Mouse (Mus musculus): ENCODE results near the gene Pole4. TPM values are rescaled to one million over a fixed set of nuclear protein-coding genes. Genes with fewer than 3 reads are reported as not detected.
"Not testable (repeated sequence)": the region's sequence is repeated elsewhere in the genome, so short reads cannot be mapped to it uniquely, and the experiment has no call there.

Pole4 gene
- total RNA-seq, 1 experiment from 2014 or later: 47.4 TPM

- ATAC-seq (replicated peaks in 1 of 2; ENCODE audit: insufficient read depth in 1 of 2, low FRiP score in 2 of 2, low TSS enrichment in 1 of 2, low read depth in 1 of 2, poor library complexity in 2 of 2, severe bottlenecking in 2 of 2): no peak
Measured at GRCm38 (mm10) chr6:82666480-82666879, 38.7 kb downstream of the Pole4 start.

- ATAC-seq (replicated peaks in 1 of 2; ENCODE audit: insufficient read depth in 1 of 2, low FRiP score in 2 of 2, low TSS enrichment in 1 of 2, low read depth in 1 of 2, poor library complexity in 2 of 2, severe bottlenecking in 2 of 2): no peak
Measured at GRCm38 (mm10) chr6:82653169-82653525, 52.0 kb downstream of the Pole4 start.

GRCm38 (mm10) chr6:82652521-82653168 lies 52.5 kb downstream of the Pole4 start:
- peak; percentile 94 to 95 for ATAC-seq (replicated peaks in 1 of 2; ENCODE audit: insufficient read depth in 1 of 2, low FRiP score in 2 of 2, low TSS enrichment in 1 of 2, low read depth in 1 of 2, poor library complexity in 2 of 2, severe bottlenecking in 2 of 2)

DNA sequence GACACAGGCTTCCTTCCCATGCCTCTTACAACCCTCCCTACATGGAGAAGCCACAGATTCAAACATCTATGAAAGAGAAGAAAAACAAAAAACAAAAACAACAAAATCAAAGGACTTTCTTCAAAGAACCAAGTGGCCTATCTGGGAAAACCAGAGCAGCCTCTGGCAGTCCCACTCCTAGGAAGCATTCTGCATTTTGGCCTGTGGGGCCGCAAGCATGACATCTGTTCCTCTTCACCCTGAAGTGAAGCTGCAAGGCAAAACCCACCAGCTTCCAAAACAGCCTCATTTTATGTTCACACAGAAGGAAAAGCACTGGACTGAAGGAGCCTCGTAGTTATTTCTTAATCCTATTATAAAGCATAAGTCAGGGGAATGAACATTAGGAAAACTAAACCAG lies 56.1 kb downstream of the Pole4 start:
- ATAC-seq (replicated peaks in 1 of 2; ENCODE audit: insufficient read depth in 1 of 2, low FRiP score in 2 of 2, low TSS enrichment in 1 of 2, low read depth in 1 of 2, poor library complexity in 2 of 2, severe bottlenecking in 2 of 2): no peak

DNA sequence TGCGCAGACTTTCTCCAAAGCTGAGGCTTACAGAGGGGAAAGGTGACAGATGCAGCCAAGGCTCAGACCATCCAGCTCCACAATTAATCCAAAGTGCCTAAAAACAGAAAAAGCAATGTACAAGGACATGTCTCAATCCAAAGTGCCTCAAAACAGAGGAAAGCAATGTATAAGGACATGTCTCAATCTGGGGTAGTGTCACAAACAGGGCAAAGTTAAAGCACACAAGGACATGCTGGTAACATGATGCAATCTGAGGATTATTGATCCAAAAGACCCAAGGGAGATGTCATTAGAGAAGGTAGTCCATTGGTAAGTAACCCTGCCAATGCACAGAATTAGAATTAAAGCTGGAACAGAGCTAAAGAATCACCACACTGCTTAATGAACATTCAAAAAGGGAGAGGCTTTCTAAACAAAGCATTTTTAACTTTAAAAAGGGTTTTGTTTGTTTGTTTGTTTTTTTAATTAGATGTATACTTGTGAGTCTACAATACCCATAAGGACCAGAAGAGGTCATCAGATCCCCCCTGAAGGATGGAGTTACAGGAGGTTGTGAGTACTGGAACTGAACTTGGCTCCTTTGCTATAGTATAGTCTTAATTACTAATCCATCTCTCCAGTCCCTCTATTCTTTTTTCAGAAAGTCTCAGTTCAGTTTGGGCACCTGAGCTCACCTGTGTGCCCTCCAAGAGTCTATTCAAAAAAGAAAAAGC lies 57.1 kb downstream of the Pole4 start:
- ATAC-seq (replicated peaks in 1 of 2; ENCODE audit: insufficient read depth in 1 of 2, low FRiP score in 2 of 2, low TSS enrichment in 1 of 2, low read depth in 1 of 2, poor library complexity in 2 of 2, severe bottlenecking in 2 of 2): no peak

- ATAC-seq (replicated peaks in 1 of 2; ENCODE audit: insufficient read depth in 1 of 2, low FRiP score in 2 of 2, low TSS enrichment in 1 of 2, low read depth in 1 of 2, poor library complexity in 2 of 2, severe bottlenecking in 2 of 2): no peak
Measured at GRCm38 (mm10) chr6:82647001-82647400, 58.2 kb downstream of the Pole4 start.

GRCm38 (mm10) chr6:82640046-82640445 lies 65.1 kb downstream of the Pole4 start:
- no peak for ATAC-seq (replicated peaks in 1 of 2; ENCODE audit: insufficient read depth in 1 of 2, low FRiP score in 2 of 2, low TSS enrichment in 1 of 2, low read depth in 1 of 2, poor library complexity in 2 of 2, severe bottlenecking in 2 of 2)

DNA sequence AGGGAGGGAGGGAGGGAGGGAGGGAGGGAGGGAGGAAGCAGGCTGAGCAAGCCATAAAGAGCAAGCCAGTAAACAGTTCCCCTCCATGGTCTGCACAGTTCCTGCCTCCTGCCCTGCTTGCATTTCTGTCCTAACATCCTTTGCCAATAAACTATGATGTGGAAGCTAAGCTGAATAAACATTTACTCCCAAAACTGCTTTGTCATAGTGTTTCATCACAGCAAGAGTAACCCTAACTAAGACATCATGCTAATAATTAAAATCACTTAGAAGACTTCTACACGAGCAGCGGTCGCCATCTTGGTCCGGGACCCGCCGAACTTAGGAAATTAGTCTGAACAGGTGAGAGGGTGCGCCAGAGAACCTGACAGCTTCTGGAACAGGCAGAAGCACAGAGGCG lies 79.8 kb downstream of the Pole4 start:
- ATAC-seq (replicated peaks in 1 of 2; ENCODE audit: insufficient read depth in 1 of 2, low FRiP score in 2 of 2, low TSS enrichment in 1 of 2, low read depth in 1 of 2, poor library complexity in 2 of 2, severe bottlenecking in 2 of 2): not testable (repeated sequence)

GRCm38 (mm10) chr6:82613201-82613600 lies 92.0 kb downstream of the Pole4 start:
- no peak for ATAC-seq (replicated peaks in 1 of 2; ENCODE audit: insufficient read depth in 1 of 2, low FRiP score in 2 of 2, low TSS enrichment in 1 of 2, low read depth in 1 of 2, poor library complexity in 2 of 2, severe bottlenecking in 2 of 2)

- ATAC-seq (replicated peaks in 1 of 2; ENCODE audit: insufficient read depth in 1 of 2, low FRiP score in 2 of 2, low TSS enrichment in 1 of 2, low read depth in 1 of 2, poor library complexity in 2 of 2, severe bottlenecking in 2 of 2): no peak
Measured at GRCm38 (mm10) chr6:82611049-82611448, 94.1 kb downstream of the Pole4 start.

GRCm38 (mm10) chr6:82609339-82609926 lies 95.7 kb downstream of the Pole4 start:
- ATAC-seq (replicated peaks in 1 of 2; ENCODE audit: insufficient read depth in 1 of 2, low FRiP score in 2 of 2, low TSS enrichment in 1 of 2, low read depth in 1 of 2, poor library complexity in 2 of 2, severe bottlenecking in 2 of 2): no peak

GRCm38 (mm10) chr6:82608756-82609155 lies 96.4 kb downstream of the Pole4 start:
- no peak for ATAC-seq (replicated peaks in 1 of 2; ENCODE audit: insufficient read depth in 1 of 2, low FRiP score in 2 of 2, low TSS enrichment in 1 of 2, low read depth in 1 of 2, poor library complexity in 2 of 2, severe bottlenecking in 2 of 2)

- ATAC-seq (replicated peaks in 1 of 2; ENCODE audit: insufficient read depth in 1 of 2, low FRiP score in 2 of 2, low TSS enrichment in 1 of 2, low read depth in 1 of 2, poor library complexity in 2 of 2, severe bottlenecking in 2 of 2): no peak
Measured at GRCm38 (mm10) chr6:82604791-82605190, 100.4 kb downstream of the Pole4 start.

GRCm38 (mm10) chr6:82603665-82604064 lies 101.5 kb downstream of the Pole4 start:
- peak; percentile 62 to 67; a peak in 3 of 4 replicates for ATAC-seq (replicated peaks in 1 of 2; ENCODE audit: insufficient read depth in 1 of 2, low FRiP score in 2 of 2, low TSS enrichment in 1 of 2, low read depth in 1 of 2, poor library complexity in 2 of 2, severe bottlenecking in 2 of 2)

DNA sequence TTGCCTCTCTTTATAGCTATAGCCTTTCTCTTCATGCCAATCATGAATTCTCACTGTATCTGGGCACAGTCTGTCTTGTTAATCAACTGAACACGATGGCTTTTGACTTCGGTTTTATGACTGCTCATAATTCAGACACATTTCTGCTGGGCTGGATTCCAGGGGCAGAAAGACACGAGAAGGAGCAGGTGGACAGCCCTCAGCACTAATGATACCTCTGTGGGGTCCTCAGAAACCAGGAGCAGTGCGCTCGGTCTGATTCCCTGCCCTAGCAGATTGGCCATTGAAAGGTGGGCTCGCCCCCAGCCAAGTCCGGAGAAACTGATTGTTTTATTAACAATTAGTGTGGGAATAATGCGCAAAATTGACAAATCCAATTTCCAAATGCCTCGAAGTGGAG lies 101.9 kb downstream of the Pole4 start:
- ATAC-seq (replicated peaks in 1 of 2; ENCODE audit: insufficient read depth in 1 of 2, low FRiP score in 2 of 2, low TSS enrichment in 1 of 2, low read depth in 1 of 2, poor library complexity in 2 of 2, severe bottlenecking in 2 of 2): no peak

GRCm38 (mm10) chr6:82595461-82596090 lies 109.6 kb downstream of the Pole4 start:
- ATAC-seq (replicated peaks in 1 of 2; ENCODE audit: insufficient read depth in 1 of 2, low FRiP score in 2 of 2, low TSS enrichment in 1 of 2, low read depth in 1 of 2, poor library complexity in 2 of 2, severe bottlenecking in 2 of 2): no peak

GRCm38 (mm10) chr6:82589387-82589786 lies 115.8 kb downstream of the Pole4 start:
- ATAC-seq (replicated peaks in 1 of 2; ENCODE audit: insufficient read depth in 1 of 2, low FRiP score in 2 of 2, low TSS enrichment in 1 of 2, low read depth in 1 of 2, poor library complexity in 2 of 2, severe bottlenecking in 2 of 2): no peak

GRCm38 (mm10) chr6:82585396-82585795 lies 119.8 kb downstream of the Pole4 start:
- no peak for ATAC-seq (replicated peaks in 1 of 2; ENCODE audit: insufficient read depth in 1 of 2, low FRiP score in 2 of 2, low TSS enrichment in 1 of 2, low read depth in 1 of 2, poor library complexity in 2 of 2, severe bottlenecking in 2 of 2)

All from hematopoietic stem cell, adult 5-6 weeks (primary cell).